Mouse (Mus musculus) bone marrow, adult 2 months (tissue): ENCODE measurements around the gene Slc9a8.

Experiments
- CTCF ChIP-seq: fragments of 200-500 bp; IDR thresholded peaks from 2 replicates; pipeline ENCODE4 v1.5.1; 2011; ENCODE audit warnings: low read length, control low read depth; ENCODE audit not compliant: control insufficient read depth, insufficient read depth
- POLR2A ChIP-seq: fragments of 200-500 bp; IDR thresholded peaks from 2 replicates; pipeline ENCODE4 v1.6.1; 2011; ENCODE audit warnings: low read depth, mild to moderate bottlenecking, control low read depth, low read length, borderline replicate concordance; ENCODE audit not compliant: control insufficient read depth

DNA sequence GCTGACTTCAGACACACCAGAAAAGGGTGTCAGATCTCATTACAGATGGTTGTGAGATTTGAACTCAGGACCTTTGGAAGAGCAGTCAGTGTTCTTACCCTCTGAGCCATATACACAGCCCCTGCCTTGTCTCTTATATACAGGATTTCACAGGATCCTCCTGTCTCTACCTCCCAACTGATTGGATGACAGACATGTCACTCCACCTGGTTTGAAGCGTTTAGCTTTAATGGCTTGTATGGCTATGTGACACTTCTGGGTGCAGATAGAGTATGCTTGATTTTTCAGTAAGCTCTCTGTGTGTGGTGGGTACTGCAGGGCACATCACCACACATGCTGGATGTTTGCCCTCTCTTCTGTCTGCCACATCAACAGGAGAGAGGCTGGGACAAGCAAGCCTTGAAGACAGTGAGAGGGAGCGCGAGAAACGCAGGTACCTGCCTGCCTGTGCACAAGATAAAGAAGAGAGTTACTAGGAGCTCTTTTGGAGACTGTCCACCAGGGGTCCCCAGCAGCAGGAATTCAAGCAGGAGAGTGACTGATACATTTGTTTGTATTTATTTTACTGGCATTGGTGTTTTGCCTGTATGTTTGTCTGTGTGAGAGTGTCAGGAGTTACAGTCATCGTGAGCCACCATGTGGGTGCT lies 98.2 kb downstream of the Slc9a8 start:
- TF ChIP-seq POLR2A (no peak), CTCF (no peak)
